Mouse (Mus musculus) neural tube, embryonic 14.5 days (tissue): ENCODE measurements at regions not wholly inside any gene's neighbourhood (a gene's known extent, or its start where the extent isn't known, plus 50 kb on each side); places are given as distances from the start of the nearest gene placed in this dataset.

ENCODE experiments used
- ATAC-seq: fragments of 200-750 bp; cut with Nextera tagmentation; 2 replicates; pipeline ENCODE4 v1.8.0; 2017; ENCODE audit warnings: low read depth, mild to moderate bottlenecking, moderate TSS enrichment, moderate library complexity
- H3K27ac ChIP-seq: fragments of 300-500 bp; sonication (generic); 2 replicates; pipeline ENCODE4 v1.5.1; 2014; ENCODE audit warnings: low read depth, mild to moderate bottlenecking, control low read depth, low read length, moderate library complexity, mixed read lengths
- H3K27me3 ChIP-seq: fragments of 300-500 bp; sonication (generic); 2 replicates; pipeline ENCODE4 v1.6.1; 2014; ENCODE audit warnings: low read length; ENCODE audit not compliant: control insufficient read depth, insufficient read depth
- H3K36me3 ChIP-seq: fragments of 300-500 bp; sonication (generic); 2 replicates; pipeline ENCODE4 v1.6.1; 2014; ENCODE audit warnings: low read length, mixed read lengths; ENCODE audit not compliant: control insufficient read depth, insufficient read depth
- H3K4me1 ChIP-seq: fragments of 300-500 bp; sonication (generic); 2 replicates; pipeline ENCODE4 v1.6.1; 2014; ENCODE audit warnings: low read length; ENCODE audit not compliant: control insufficient read depth, insufficient read depth
- H3K4me2 ChIP-seq: fragments of 300-500 bp; sonication (generic); 2 replicates; pipeline ENCODE4 v1.6.1; 2014; ENCODE audit warnings: mild to moderate bottlenecking, low read depth, low read length, control low read depth
- H3K4me3 ChIP-seq: fragments of 300-500 bp; sonication (generic); 2 replicates; pipeline ENCODE4 v1.5.1; 2014; ENCODE audit warnings: low read depth, low read length, control low read depth, mixed read lengths
- H3K9ac ChIP-seq: fragments of 300-500 bp; sonication (generic); replicated peaks from 2 replicates; pipeline ENCODE4 v1.6.1; 2014; ENCODE audit warnings: low read depth, mild to moderate bottlenecking, control low read depth, low read length, mixed read lengths
- H3K9me3 ChIP-seq: fragments of 300-500 bp; sonication (generic); 2 replicates; pipeline ENCODE4 v1.6.1; 2016; ENCODE audit warnings: low read length; ENCODE audit not compliant: control insufficient read depth
- WGBS: fragments of 180-500 bp; shearing (Covaris S2); extraction: QIAGEN DNeasy Blood & Tissue Kit; methylation state at CpG from one replicate; pipeline ENCODE4 v1.1.7; 2014; 5-methylcytosine and 5-hydroxymethylcytosine counted together

DNA sequence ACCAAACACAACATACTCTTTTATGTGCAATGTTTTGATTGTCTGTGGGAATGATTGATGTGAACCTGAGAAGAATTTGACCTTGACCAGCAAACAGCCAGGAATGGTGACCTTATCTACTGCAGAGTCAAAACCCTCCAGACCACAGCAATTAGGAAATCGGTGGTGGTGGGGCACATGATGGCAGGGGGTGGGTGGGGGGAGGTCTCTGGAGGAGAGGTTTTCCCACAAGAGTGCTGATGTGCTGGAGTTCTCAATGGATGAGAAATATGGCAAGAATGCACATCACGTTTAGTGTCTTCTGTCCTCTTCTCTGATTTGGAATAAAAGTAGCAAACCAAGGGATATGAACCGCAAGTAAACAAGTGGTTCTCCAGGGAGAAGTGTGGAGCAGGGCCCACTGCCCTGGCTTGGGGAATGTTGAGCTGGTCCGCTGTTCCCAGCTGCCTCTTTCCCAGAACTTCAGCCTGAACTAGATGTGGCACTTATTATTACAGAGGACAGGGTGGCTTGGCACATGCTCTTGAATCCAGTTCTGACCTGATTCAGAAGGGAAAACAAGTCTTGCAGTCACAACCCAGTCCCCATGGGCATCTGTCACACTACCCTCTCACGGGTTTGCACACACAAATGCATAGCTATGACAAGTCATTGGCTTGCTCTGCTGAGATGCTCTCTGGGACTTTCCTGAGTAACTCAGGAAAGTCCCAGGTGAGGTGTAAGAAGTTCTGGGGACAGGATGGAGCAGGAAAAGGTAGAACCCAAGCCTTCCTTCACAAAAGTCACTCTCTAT, 170.9 kb upstream of the Gmds start:
- ATAC-seq: no peak
- no peaks in the 10 kb centered on the region for H3K27me3 ChIP-seq
- 83% methylated on average over 5 of the region's 5 CpGs for WGBS
- no peak overlapping the region for H3K9ac ChIP-seq
- H3K4me1 ChIP-seq: no peaks in the 10 kb centered on the region
- H3K9me3 ChIP-seq: no peaks in the 10 kb centered on the region
- H3K27ac ChIP-seq: no peak overlapping the region
- no peak overlapping the region for H3K4me2 ChIP-seq
- H3K36me3 ChIP-seq: no peaks in the 10 kb centered on the region
- no peak overlapping the region for H3K4me3 ChIP-seq

DNA sequence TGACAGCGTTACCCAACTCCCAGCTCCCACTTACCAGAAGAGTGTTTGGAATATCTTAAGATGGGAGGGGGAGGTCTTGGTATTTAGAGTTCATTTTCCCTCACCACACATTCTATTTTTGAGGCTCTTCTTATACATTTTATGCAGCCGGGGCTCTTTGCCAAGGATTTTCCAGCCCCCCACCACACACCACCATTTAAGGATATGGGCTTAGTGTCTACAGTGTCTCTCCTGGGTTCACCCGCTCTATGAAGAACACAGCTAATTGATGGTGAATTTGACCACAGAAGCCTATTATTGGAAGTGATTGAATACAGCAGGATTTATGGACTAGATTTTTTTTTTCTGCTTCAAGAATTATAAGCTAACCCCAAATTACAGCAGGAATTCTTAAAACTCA, 169.9 kb upstream of the Gmds start:
- Histone ChIP-seq H3K4me3 (no peak overlapping the region), H3K4me2 (no peak overlapping the region), H3K9me3 (no peaks in the 10 kb centered on the region), H3K36me3 (no peaks in the 10 kb centered on the region), H3K27me3 (no peaks in the 10 kb centered on the region), H3K4me1 (no peaks in the 10 kb centered on the region), H3K9ac (no peak overlapping the region), H3K27ac (no peak overlapping the region)
- 90% methylated on average over 3 of the region's 3 CpGs for WGBS
- no peak for ATAC-seq

DNA sequence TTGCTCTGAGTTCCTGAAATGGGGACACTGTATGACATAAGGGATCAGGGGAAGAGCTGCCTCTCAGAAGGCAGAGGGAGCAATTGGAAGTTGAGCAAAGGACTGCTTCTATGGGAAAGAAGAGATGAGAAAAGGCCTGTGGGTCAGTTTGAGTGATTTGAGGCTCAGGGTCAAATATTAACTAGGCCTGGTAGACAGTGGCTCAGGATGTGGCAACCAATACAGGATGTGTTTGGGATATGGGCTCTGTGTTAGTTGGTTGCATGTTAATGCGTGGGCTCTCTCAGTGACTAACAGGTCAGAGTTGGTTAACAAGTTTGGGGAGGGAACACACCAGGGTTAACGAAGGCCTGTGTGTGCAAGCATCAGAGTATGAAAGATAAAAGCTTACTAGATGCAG, 169.3 kb upstream of the Gmds start:
- ATAC-seq: no peak
- H3K27me3 ChIP-seq: no peaks in the 10 kb centered on the region
- no peak overlapping the region for H3K27ac ChIP-seq
- no peaks in the 10 kb centered on the region for H3K4me1 ChIP-seq
- no peak overlapping the region for H3K4me2 ChIP-seq
- H3K9ac ChIP-seq: no peak overlapping the region
- WGBS: 91% methylated on average over 2 of the region's 2 CpGs
- H3K9me3 ChIP-seq: no peaks in the 10 kb centered on the region
- H3K4me3 ChIP-seq: no peak overlapping the region
- H3K36me3 ChIP-seq: no peaks in the 10 kb centered on the region

DNA sequence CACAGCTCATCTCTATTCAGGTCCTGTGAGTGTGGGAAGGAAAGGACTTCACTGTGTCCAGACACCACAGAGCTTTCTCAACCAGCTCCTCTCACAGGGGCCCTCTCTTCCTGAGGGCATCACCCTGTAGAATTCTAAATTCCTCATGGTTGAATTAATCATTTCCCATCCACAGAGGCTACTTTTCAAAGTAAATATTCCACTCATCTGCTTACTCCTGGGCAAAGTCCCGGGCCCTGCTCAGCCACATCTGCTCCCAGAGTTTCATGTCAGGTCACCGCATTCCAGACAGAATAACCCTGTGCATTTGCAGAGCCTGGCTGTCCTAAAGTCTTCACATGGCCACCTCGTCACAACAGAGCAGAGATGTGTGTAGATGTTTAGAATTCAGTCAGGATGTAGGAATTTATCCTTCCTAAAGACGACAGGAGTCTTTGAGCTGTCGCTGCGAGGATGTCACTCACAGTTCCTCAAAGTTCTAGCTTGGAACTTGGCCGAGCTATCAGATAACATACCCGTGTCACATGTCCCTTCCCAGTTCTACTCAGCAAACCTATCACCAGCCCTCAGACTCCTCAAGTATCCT, 159.8 kb upstream of the Gmds start:
- no peak overlapping the region for H3K4me3 ChIP-seq
- no peak overlapping the region for H3K27ac ChIP-seq
- no peaks in the 10 kb centered on the region for H3K36me3 ChIP-seq
- WGBS: 80% methylated on average over 8 of the region's 8 CpGs
- no peak overlapping the region for H3K9ac ChIP-seq
- H3K9me3 ChIP-seq: no peaks in the 10 kb centered on the region
- H3K4me1 ChIP-seq: no peaks in the 10 kb centered on the region
- H3K4me2 ChIP-seq: no peak overlapping the region
- no peaks in the 10 kb centered on the region for H3K27me3 ChIP-seq
- no peak for ATAC-seq

DNA sequence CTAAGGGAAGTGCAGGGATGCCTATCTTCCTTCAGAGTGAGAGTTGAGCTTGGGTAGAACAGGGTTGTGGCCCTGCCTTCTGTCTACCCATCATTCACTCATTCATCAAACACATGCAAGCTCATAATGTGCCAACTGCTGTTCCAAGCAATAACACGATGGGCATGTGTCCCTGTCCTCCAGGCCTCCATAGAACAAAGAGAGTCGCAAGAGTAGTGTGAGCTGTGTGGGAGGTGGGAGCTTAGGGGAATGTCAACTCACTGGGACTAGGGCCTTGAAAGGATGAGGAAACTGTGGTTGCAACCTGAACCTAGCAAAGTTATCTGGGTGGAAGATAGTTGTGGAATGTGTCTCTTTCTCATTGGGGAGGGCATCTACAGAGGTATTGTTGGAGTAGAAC, 157.7 kb upstream of the Gmds start:
- no peaks in the 10 kb centered on the region for H3K36me3 ChIP-seq
- no peak for ATAC-seq
- no peak overlapping the region for H3K4me3 ChIP-seq
- 100% methylated on average over 2 of the region's 2 CpGs for WGBS
- H3K27me3 ChIP-seq: no peaks in the 10 kb centered on the region
- H3K27ac ChIP-seq: no peak overlapping the region
- H3K4me1 ChIP-seq: no peaks in the 10 kb centered on the region
- no peak overlapping the region for H3K4me2 ChIP-seq
- H3K9me3 ChIP-seq: no peaks in the 10 kb centered on the region
- no peak overlapping the region for H3K9ac ChIP-seq

DNA sequence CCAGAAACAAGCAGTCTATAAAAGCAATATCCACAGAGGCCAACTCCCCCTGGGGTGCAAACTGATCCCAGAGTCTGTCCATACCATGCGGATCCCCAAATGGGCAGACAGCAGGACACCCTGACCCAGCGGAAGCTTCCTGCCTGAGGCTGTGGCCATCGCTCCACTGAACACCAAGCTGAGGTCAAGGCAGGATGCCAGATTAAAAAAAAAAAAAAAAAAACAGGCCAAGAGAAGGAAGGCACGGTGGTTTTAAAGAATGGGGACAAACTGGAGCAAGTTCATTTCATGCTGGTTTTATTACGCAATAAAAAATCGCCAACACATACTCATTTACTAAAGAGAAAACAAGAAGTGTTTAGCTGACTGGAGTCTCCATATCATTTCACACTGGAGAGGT, 156.5 kb upstream of the Gmds start:
- ATAC-seq: no peak
- Histone ChIP-seq H3K27ac (no peak overlapping the region), H3K4me3 (no peak overlapping the region), H3K4me1 (no peaks in the 10 kb centered on the region), H3K4me2 (no peak overlapping the region), H3K9ac (no peak overlapping the region), H3K36me3 (no peaks in the 10 kb centered on the region), H3K9me3 (no peaks in the 10 kb centered on the region), H3K27me3 (no peaks in the 10 kb centered on the region)
- WGBS: 59% methylated on average over 6 of the region's 6 CpGs

DNA sequence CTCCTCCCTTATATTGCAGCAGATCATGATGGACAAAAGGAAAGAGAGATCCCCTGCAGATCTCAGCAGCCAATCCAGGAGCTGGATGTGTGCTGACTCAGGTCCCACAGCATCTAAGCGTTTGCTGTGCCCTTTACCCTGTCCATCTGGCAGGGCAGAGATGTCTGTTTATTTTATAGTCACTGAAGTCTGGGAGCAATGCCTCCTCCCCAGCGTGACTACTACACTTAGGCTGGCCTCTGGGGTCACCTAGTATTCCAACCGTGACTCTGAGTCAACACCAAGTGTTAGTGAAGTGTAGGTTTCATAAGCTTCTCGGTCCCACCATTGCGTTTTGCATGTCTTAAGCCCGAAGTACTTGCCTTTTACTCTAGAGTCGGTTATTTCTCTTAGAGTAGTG, 155.3 kb upstream of the Gmds start:
- WGBS: 69% methylated on average over 7 of the region's 7 CpGs
- Histone ChIP-seq H3K9ac (no peak overlapping the region), H3K36me3 (no peaks in the 10 kb centered on the region), H3K27me3 (no peaks in the 10 kb centered on the region), H3K4me2 (no peak overlapping the region), H3K27ac (no peak overlapping the region), H3K9me3 (no peaks in the 10 kb centered on the region), H3K4me3 (no peak overlapping the region), H3K4me1 (no peaks in the 10 kb centered on the region)
- ATAC-seq: no peak

DNA sequence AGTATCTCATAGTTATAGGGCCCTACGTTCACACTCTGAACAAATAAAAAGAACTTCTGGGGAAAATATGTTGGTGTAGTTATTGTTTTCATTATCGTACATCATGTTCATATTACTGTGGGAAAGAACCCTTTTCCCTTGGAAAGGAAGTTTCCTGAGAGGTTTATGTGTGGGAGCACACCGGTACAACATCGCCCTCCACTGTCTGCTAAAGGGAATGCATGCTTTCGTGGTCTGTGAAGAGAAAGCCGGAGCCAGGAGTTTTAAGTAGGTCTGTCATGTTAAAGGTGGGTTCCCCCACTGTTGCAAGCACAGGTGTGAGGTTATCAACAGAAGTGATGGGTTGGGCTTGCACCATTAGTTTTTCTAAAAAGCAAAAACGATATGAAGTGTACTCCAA, 154.8 kb upstream of the Gmds start:
- Histone ChIP-seq H3K4me2 (no peak overlapping the region), H3K27me3 (no peaks in the 10 kb centered on the region), H3K9ac (no peak overlapping the region), H3K4me3 (no peak overlapping the region), H3K4me1 (no peaks in the 10 kb centered on the region), H3K9me3 (no peaks in the 10 kb centered on the region), H3K36me3 (no peaks in the 10 kb centered on the region), H3K27ac (no peak overlapping the region)
- peak; percentile 34; the same call in 1 of the 2 replicates for ATAC-seq
- WGBS: 38% methylated on average over 7 of the region's 7 CpGs

DNA sequence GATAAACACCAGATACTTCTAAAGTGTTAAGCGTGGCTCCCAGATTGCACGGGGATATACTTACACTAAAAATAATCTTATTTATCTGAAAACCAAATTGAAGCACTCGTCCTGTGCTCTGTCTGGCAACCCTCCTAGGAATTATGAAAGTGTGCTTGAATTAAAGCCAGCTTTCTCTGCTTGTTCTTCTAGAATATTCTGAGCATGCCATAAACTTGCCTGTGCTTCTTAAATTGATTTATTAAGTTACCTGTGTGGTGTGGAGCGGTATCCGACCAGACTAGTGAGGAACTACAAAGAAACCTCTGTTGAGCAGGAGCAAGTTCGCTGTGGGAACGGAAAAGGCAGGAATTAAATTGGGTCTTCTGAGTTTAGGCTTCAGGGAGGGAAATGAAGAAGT, 154.0 kb upstream of the Gmds start:
- Histone ChIP-seq H3K27ac (no peak overlapping the region), H3K4me3 (no peak overlapping the region), H3K36me3 (no peaks in the 10 kb centered on the region), H3K4me2 (no peak overlapping the region), H3K4me1 (no peaks in the 10 kb centered on the region), H3K9ac (no peak overlapping the region), H3K9me3 (no peaks in the 10 kb centered on the region), H3K27me3 (no peaks in the 10 kb centered on the region)
- ATAC-seq: no peak
- 78% methylated on average over 7 of the region's 7 CpGs for WGBS
